Mouse (Mus musculus) cerebellum, postnatal 4 days (tissue): ENCODE results near the gene Gemin5.
A peak's percentile ranks its signal among the peaks of the same experiment; 100 is the strongest.
"Not testable (repeated sequence)": the region's sequence is repeated elsewhere in the genome, so short reads cannot be mapped to it uniquely, and the experiment has no call there.

Experiments
- DNase-seq, 2 experiments: peaks; one replicate each; pipeline ENCODE4 v3.0.0; 2022; ENCODE audit warnings: low spot score in 2 of 2, mixed read lengths in 1 of 2

The Gemin5 gene

GRCm38 (mm10) chr11:58116560-58116959 is 51.8 kb downstream of the Gemin5 start:
- no peak for DNase-seq

- no peak for DNase-seq
Observed at GRCm38 (mm10) chr11:58107664-58108337, 60.5 kb downstream of the Gemin5 start.

- DNase-seq = no peak
Observed at GRCm38 (mm10) chr11:58107009-58107408, 61.3 kb downstream of the Gemin5 start.

GRCm38 (mm10) chr11:58104351-58104791 is 64.0 kb downstream of the Gemin5 start:
- DNase-seq = no peak

GRCm38 (mm10) chr11:58103697-58104306 is 64.5 kb downstream of the Gemin5 start, which contains the start of gene Cnot8:
TSS of gene Cnot8 (plus strand) at chr11:58104153.
- DNase-seq = peak; percentile 98

GRCm38 (mm10) chr11:58103344-58103653 is 65.0 kb downstream of the Gemin5 start:
- DNase-seq = peak in 1 of 2 experiments; percentile 28

GRCm38 (mm10) chr11:58102581-58103343 is 65.6 kb downstream of the Gemin5 start:
- no peak for DNase-seq

GRCm38 (mm10) chr11:58102146-58102545 is 66.2 kb downstream of the Gemin5 start:
- no peak for DNase-seq

- no peak for DNase-seq
Observed at GRCm38 (mm10) chr11:58101194-58101720, 67.1 kb downstream of the Gemin5 start.

- no peak for DNase-seq
Observed at GRCm38 (mm10) chr11:58100006-58100405, 68.3 kb downstream of the Gemin5 start.

GRCm38 (mm10) chr11:58098366-58098720 is 70.0 kb downstream of the Gemin5 start:
- DNase-seq = not testable (repeated sequence)

GRCm38 (mm10) chr11:58097621-58098365 is 70.5 kb downstream of the Gemin5 start:
- no peak for DNase-seq

- DNase-seq = no peak
Observed at GRCm38 (mm10) chr11:58096821-58097620, 71.3 kb downstream of the Gemin5 start.

GRCm38 (mm10) chr11:58096160-58096559 is 72.2 kb downstream of the Gemin5 start:
- no peak for DNase-seq

GRCm38 (mm10) chr11:58095561-58095960 is 72.8 kb downstream of the Gemin5 start:
- no peak for DNase-seq

- DNase-seq = no peak
Observed at GRCm38 (mm10) chr11:58094766-58095165, 73.6 kb downstream of the Gemin5 start.

- no peak for DNase-seq
Observed at GRCm38 (mm10) chr11:58093021-58093528, 75.3 kb downstream of the Gemin5 start, which contains the start of gene Gm12248. TSS of gene Gm12248 (minus strand) at chr11:58093134.

GRCm38 (mm10) chr11:58092541-58092940 is 75.8 kb downstream of the Gemin5 start:
- no peak for DNase-seq

- no peak for DNase-seq
Observed at GRCm38 (mm10) chr11:58081716-58082115, 86.6 kb downstream of the Gemin5 start.

- DNase-seq = no peak
Observed at GRCm38 (mm10) chr11:58077270-58077669, 91.1 kb downstream of the Gemin5 start.

GRCm38 (mm10) chr11:58072978-58073377 is 95.4 kb downstream of the Gemin5 start:
- DNase-seq = no peak
